Comparison of ENCODE assay signal across 9 mouse cellular contexts in the genomic region with DNA sequence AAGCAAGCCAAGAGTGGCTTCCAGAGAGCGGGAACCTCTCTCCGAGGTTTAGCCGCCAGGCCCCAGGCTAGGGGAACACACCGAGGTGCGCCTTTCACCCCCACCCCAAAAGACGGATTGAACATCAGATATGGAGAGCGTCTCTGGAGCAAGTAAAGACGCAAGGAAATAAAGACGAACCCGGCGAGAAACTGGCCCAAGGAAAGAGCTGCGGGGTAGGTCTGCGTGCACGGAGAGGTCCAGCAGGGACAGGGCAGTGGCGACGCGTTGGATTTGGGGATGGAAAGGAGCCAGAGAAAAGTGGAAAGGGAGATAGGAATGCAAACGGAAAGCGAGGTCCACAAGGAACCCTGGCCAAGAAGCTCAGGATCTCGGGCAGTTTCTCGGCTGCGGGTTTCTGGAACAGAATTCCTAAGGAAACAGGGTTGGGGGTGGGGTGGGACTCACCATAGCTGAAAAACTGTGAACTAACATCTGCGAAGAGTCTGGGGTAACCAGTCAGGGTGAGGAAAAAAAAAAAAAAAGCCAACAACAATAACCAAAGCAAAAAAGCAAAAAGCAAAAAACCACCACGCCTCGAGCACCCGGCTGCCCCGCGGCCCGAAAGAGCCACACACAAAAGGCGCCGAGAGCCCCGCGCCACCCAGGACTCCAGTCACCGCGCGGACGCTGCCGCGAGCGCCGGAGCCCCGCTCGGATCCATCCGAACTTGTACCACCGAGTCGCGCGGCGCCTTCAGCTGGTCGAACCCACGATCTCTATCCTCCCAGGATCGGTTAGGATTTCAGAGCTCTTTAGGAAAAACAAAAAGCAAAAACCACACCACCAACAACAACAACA. TPM values are rescaled to one million over a fixed set of nuclear protein-coding genes. Genes with fewer than 3 reads are reported as not detected.
DNase-seq lines count a peak whose midpoint lies in the region; ATAC-seq and TF ChIP-seq lines count a peak whose summit lies in the region.
"Had no signal": no experiment of that assay in that cellular context is flagged by ENCODE, and none has a peak within 500 bp of the region (broad histone marks: within the 10 kb centered on the region; RNA-seq: fewer than 3 reads in every experiment).

No protein-coding gene starts in this region.

- DNase-seq in embryo, embryonic 11 days, result peak; percentile 70
- no peak for DNase-seq in embryo, embryonic 10.5 days (ENCODE audit: low spot score)
- DNase-seq in frontal cortex, postnatal 25 days (ENCODE audit: low spot score in 2 of 2), result no peak
- DNase-seq in spleen, postnatal 4 days (ENCODE audit: low spot score in 2 of 2), result no peak
- DNase-seq in left cerebral cortex, postnatal 4 days, result no peak

- H3K79me2 ChIP-seq in C2C12 (ENCODE audit: control insufficient read depth, insufficient read depth), result no peaks in the 10 kb centered on the region

- peak overlapping the region; percentile 49 for H3ac ChIP-seq in C2C12 (ENCODE audit: control insufficient read depth, insufficient read length, low read depth)

- peak overlapping the region; percentile 90 for H3K4me2 ChIP-seq in heart, embryonic 12.5 days
- peak overlapping the region; percentile 61; the same call in 1 of the 2 replicates for H3K4me2 ChIP-seq in liver, embryonic 15.5 days

- peak overlapping the region; percentile 21 for H3K4me3 ChIP-seq in C2C12 (ENCODE audit: insufficient read depth, poor library complexity, severe bottlenecking)
- peak overlapping the region; percentile 34 for H3K4me3 ChIP-seq in heart, embryonic 12.5 days
- H3K4me3 ChIP-seq in liver, embryonic 15.5 days (replicated peaks), result no peak overlapping the region

- no peak overlapping the region for H3K9ac ChIP-seq in heart, embryonic 12.5 days
- no peak overlapping the region for H3K9ac ChIP-seq in liver, embryonic 15.5 days

- ATAC-seq in heart, embryonic 12.5 days (ENCODE audit: insufficient number of reproducible peaks, low FRiP score), result no peak
- ATAC-seq in liver, embryonic 15.5 days (ENCODE audit: insufficient read depth), result no peak

- intact Hi-C loops in left cerebral cortex, postnatal 4 days (cut with DNase I), result loop anchor here (5.0 to 10.0 kb wide), 2 partner anchors 905 to 1548 kb away; no protein-coding TSS in a partner anchor

- H3K36me3 ChIP-seq in C2C12 (ENCODE audit: control insufficient read depth, insufficient read depth), result no peaks in the 10 kb centered on the region
- H3K36me3 ChIP-seq in heart, embryonic 12.5 days, result no peaks in the 10 kb centered on the region
- H3K36me3 ChIP-seq in liver, embryonic 15.5 days (replicated peaks), result no peaks in the 10 kb centered on the region

- H3K27ac ChIP-seq in heart, embryonic 12.5 days (ENCODE audit: poor library complexity, severe bottlenecking), result no peak overlapping the region
- H3K27ac ChIP-seq in liver, embryonic 15.5 days (replicated peaks), result no peak overlapping the region

- peaks cover 36% of the 10 kb centered on the region for H3K4me1 ChIP-seq in heart, embryonic 12.5 days (replicated peaks)
- H3K4me1 ChIP-seq in liver, embryonic 15.5 days (replicated peaks), result peaks cover 11% of the 10 kb centered on the region

- no peaks in the 10 kb centered on the region for H3K9me3 ChIP-seq in heart, embryonic 12.5 days (replicated peaks)
- H3K9me3 ChIP-seq in liver, embryonic 15.5 days (replicated peaks), result no peaks in the 10 kb centered on the region

- peaks cover 47% of the 10 kb centered on the region for H3K27me3 ChIP-seq in C2C12 (ENCODE audit: control insufficient read depth, insufficient read depth, insufficient read length)
- H3K27me3 ChIP-seq in heart, embryonic 12.5 days (replicated peaks), result peaks cover 74% of the 10 kb centered on the region
- peaks cover 98% of the 10 kb centered on the region for H3K27me3 ChIP-seq in liver, embryonic 15.5 days
- H3K27me3 ChIP-seq: CH12.LX had no signal

- no peaks in the 10 kb centered on the region for H3K79me3 ChIP-seq in C2C12 (ENCODE audit: low read depth)

- TF ChIP-seq CTCF in C2C12 (IDR thresholded peaks at IDR 0.05; ENCODE audit: control insufficient read depth, insufficient read depth, insufficient read length), result no peak

- under 1% methylated on average over 52 of the region's 52 CpGs for WGBS in heart, embryonic 12.5 days
- 2% methylated on average over 52 of the region's 52 CpGs for WGBS in liver, embryonic 15.5 days (ENCODE audit: insufficient replicate concordance)

TF ChIP-seq in C2C12, 6 proteins besides CTCF, POLR2A, EP300 and RAD21:
- no peak for TF ChIP-seq FOSL1 (IDR thresholded peaks at IDR 0.05; ENCODE audit: insufficient read depth, low read length, poor library complexity, severe bottlenecking)
- no peak for TF ChIP-seq CEBPB (IDR thresholded peaks at IDR 0.05; ENCODE audit: low read depth)
- TF ChIP-seq MYOD1 (IDR thresholded peaks at IDR 0.05; ENCODE audit: control insufficient read depth, insufficient read length, low read depth), result no peak
- TF ChIP-seq USF1 (IDR thresholded peaks at IDR 0.05; ENCODE audit: low read depth), result no peak
- TF ChIP-seq MAX (IDR thresholded peaks at IDR 0.05), result no peak
- no peak for TF ChIP-seq MYOG (IDR thresholded peaks at IDR 0.05; ENCODE audit: control insufficient read depth, extremely low read depth, insufficient read length)

RNA-seq across cellular contexts. Expression of gene Tfap2a, which starts 8.4 kb away (rescaled TPM):
- polyA plus RNA-seq in C2C12 (2012; fragmentation: generic; extraction: Trizol), result 0.89 TPM
- polyA plus RNA-seq in heart, embryonic 12.5 days (2016; fragmentation: Nextera tagmentation; extraction: Ambion mirVana), result 0.13 and 0.19 TPM in 2 replicates
- polyA plus RNA-seq in liver, embryonic 15.5 days (2015; fragmentation: Nextera tagmentation; extraction: Ambion mirVana), result not detected in 2 replicates
- total RNA-seq in left cerebral cortex, postnatal 4 days (2021), result under 1 TPM; 0.32 to 0.66 TPM
- total RNA-seq: CH12.LX had no signal
